ENCODE assay signal across 8 mouse cellular contexts in the genomic region with DNA sequence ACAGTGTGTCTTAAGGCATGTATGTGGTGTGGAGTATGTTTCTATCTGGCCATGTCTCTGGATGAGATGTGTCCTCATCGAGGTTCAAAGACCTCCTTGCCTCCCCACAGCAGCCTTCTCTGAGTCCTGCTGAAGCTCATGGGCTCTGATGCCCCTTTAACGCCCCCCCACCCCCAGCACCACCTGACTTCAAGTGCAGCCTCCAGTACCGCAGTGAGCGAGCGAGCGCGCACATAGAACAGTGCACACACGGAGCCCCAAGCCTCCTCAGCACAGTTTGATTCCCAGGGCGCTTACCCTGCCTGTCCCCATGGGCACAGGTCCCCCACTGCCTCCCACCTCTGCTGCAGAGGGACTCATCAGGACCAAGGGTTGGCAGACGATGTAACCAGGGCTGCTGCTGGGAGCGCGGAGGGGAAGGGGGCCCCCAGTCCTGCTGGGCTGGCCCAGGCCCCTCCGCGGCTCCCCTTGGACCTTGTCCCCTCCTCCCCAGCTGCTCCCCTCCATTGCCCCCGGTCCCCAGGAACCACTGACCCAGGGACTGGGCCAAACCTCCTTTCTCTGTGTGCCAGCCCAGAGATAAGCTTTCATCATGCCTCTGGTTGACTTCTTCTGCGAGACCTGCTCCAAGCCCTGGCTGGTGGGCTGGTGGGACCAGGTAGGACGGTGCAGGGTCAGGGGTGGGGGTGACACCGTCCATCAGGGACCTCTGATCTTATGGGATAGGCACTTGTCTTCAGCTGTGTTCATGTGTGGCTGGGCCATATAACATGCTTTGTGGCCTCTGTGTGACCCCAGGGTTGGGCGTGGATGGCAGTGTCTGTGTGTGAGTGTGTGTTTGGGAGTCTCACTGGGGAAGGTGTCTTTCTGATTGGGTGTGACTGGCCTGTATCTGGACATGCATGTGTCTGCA. TPM values are rescaled to one million over a fixed set of nuclear protein-coding genes. Genes with fewer than 3 reads are reported as not detected.
DNase-seq lines count a peak whose midpoint lies in the region; ATAC-seq and TF ChIP-seq lines count a peak whose summit lies in the region.

No protein-coding gene starts in this region.

- H3K36me3 ChIP-seq in kidney, embryonic 15.5 days: peaks cover 10% of the 10 kb centered on the region; the same call in 1 of the 2 replicates
- no peaks in the 10 kb centered on the region for H3K36me3 ChIP-seq in kidney, adult 2 months (ENCODE audit: control insufficient read depth, insufficient read depth, low read length)
- peaks cover 7% of the 10 kb centered on the region for H3K36me3 ChIP-seq in hindbrain, embryonic 16.5 days (ENCODE audit: control insufficient read depth, insufficient read depth, low read length)
- no peaks in the 10 kb centered on the region for H3K36me3 ChIP-seq in midbrain, embryonic 11.5 days (ENCODE audit: control insufficient read depth, insufficient read depth, low read length)

- DNase-seq in kidney, adult 2 months: no peak
- DNase-seq in cerebellum, postnatal 10 days: peak; percentile 80 to 83
- peak; percentile 85 for DNase-seq in midbrain, embryonic 11.5 days (ENCODE audit: low spot score, missing footprints)
- DNase-seq in lung, postnatal 10 days: no peak
- no peak for DNase-seq in gastrocnemius, postnatal 14 days

- H3K27ac ChIP-seq in kidney, embryonic 15.5 days: 0 out of 2 replicates have a peak overlapping the region, but pooled peaks have one; percentile 58
- no peak overlapping the region for H3K27ac ChIP-seq in kidney, adult 2 months (ENCODE audit: insufficient read depth, low read depth, low read length)
- peak overlapping the region; percentile 71 for H3K27ac ChIP-seq in hindbrain, embryonic 16.5 days (ENCODE audit: low read depth, low read length)
- no peak overlapping the region; the same call in 1 of the 2 replicates for H3K27ac ChIP-seq in midbrain, embryonic 11.5 days (ENCODE audit: low read depth, low read length)

- intact Hi-C loops in gastrocnemius, postnatal 14 days (cut with DNase I; ENCODE audit: low total_unique reads): no loop called here

- H3K4me1 ChIP-seq in kidney, embryonic 15.5 days: peaks cover 28% of the 10 kb centered on the region
- H3K4me1 ChIP-seq in kidney, adult 2 months (ENCODE audit: control insufficient read depth, insufficient read depth, low read length): no peaks in the 10 kb centered on the region
- H3K4me1 ChIP-seq in hindbrain, embryonic 16.5 days (ENCODE audit: control insufficient read depth, insufficient read depth, low read depth, low read length): peaks cover 7% of the 10 kb centered on the region
- H3K4me1 ChIP-seq in midbrain, embryonic 11.5 days (ENCODE audit: control insufficient read depth, insufficient read depth, low read length): peaks cover 23% of the 10 kb centered on the region

- no peak for TF ChIP-seq CTCF in kidney, adult 2 months (conservative IDR thresholded peaks at IDR 0.05; ENCODE audit: insufficient read depth, insufficient read length, low read depth, low read length)

- H3K27me3 ChIP-seq in kidney, embryonic 15.5 days: no peaks in the 10 kb centered on the region
- H3K27me3 ChIP-seq in kidney, adult 2 months (replicated peaks; ENCODE audit: control insufficient read depth, insufficient read depth, low read length): no peaks in the 10 kb centered on the region
- no peaks in the 10 kb centered on the region for H3K27me3 ChIP-seq in hindbrain, embryonic 16.5 days (replicated peaks; ENCODE audit: control insufficient read depth, insufficient read depth, low read length)
- H3K27me3 ChIP-seq in midbrain, embryonic 11.5 days (ENCODE audit: control insufficient read depth, insufficient read depth, low read length): no peaks in the 10 kb centered on the region

- peak overlapping the region; percentile 39; the same call in 1 of the 2 replicates for H3K9ac ChIP-seq in kidney, embryonic 15.5 days
- H3K9ac ChIP-seq in hindbrain, embryonic 16.5 days (ENCODE audit: low read depth, low read length): peak overlapping the region; percentile 78
- H3K9ac ChIP-seq in midbrain, embryonic 11.5 days (ENCODE audit: low read length): peak overlapping the region; percentile 40

- WGBS in kidney, embryonic 15.5 days: 37% methylated on average over 19 of the region's 19 CpGs
- WGBS in kidney, adult 2 months: 56% methylated on average over 19 of the region's 19 CpGs
- 9% methylated on average over 17 of the region's 19 CpGs for WGBS in hindbrain, embryonic 16.5 days
- 30% methylated on average over 19 of the region's 19 CpGs for WGBS in midbrain, embryonic 11.5 days

- peak; percentile 34 for ATAC-seq in kidney, embryonic 15.5 days (replicated peaks; ENCODE audit: low FRiP score)
- ATAC-seq in hindbrain, embryonic 16.5 days: peak; percentile 88
- peak; percentile 45 for ATAC-seq in midbrain, embryonic 11.5 days (ENCODE audit: low FRiP score)
- no peak for ATAC-seq in monocyte, adult 5-6 weeks (replicated peaks; ENCODE audit: insufficient number of reproducible peaks, low FRiP score, low TSS enrichment, poor library complexity, severe bottlenecking)

- peak overlapping the region; percentile 60 for H3K4me2 ChIP-seq in kidney, embryonic 15.5 days
- H3K4me2 ChIP-seq in hindbrain, embryonic 16.5 days (ENCODE audit: low read length): peak overlapping the region; percentile 76
- H3K4me2 ChIP-seq in midbrain, embryonic 11.5 days: peak overlapping the region; percentile 44

- no peaks in the 10 kb centered on the region for H3K9me3 ChIP-seq in kidney, embryonic 15.5 days (replicated peaks)
- H3K9me3 ChIP-seq in hindbrain, embryonic 16.5 days (ENCODE audit: control insufficient read depth, low read length): no peaks in the 10 kb centered on the region
- no peaks in the 10 kb centered on the region for H3K9me3 ChIP-seq in midbrain, embryonic 11.5 days (ENCODE audit: control insufficient read depth, low read length)

- TF ChIP-seq POLR2A in kidney, adult 2 months (IDR thresholded peaks at IDR 0.05; ENCODE audit: low read depth, low read length): no peak

- peak overlapping the region; percentile 41 for H3K4me3 ChIP-seq in kidney, embryonic 15.5 days (replicated peaks)
- H3K4me3 ChIP-seq in kidney, adult 2 months (ENCODE audit: insufficient read depth, low read depth, low read length): no peak overlapping the region
- H3K4me3 ChIP-seq in hindbrain, embryonic 16.5 days (ENCODE audit: low read length): peak overlapping the region; percentile 75
- peak overlapping the region; percentile 30 for H3K4me3 ChIP-seq in midbrain, embryonic 11.5 days (ENCODE audit: low read depth, low read length)

RNA-seq across cellular contexts. Expression of a gene that starts 31.3 kb away (rescaled TPM):
- polyA plus RNA-seq in kidney, embryonic 15.5 days (2015; fragmentation: Nextera tagmentation; extraction: Ambion mirVana): 12.6 and 12.7 TPM in 2 replicates
- 7.8 and 9.0 TPM in 2 replicates for polyA plus RNA-seq in kidney, adult 2 months (2012; rRNA removed)
- polyA plus RNA-seq in hindbrain, embryonic 16.5 days (2015; fragmentation: Nextera tagmentation; extraction: Ambion mirVana): 47.7 and 50.5 TPM in 2 replicates
- 5.0 and 6.5 TPM in 2 replicates for polyA plus RNA-seq in midbrain, embryonic 11.5 days (2014; fragmentation: Nextera tagmentation; extraction: Ambion mirVana)
- total RNA-seq in monocyte, adult 5-6 weeks (2017): 2.1 to 5.6 TPM (median 2.5 TPM) in 3 replicates
- 10 to 100 TPM; 26.1 to 27.1 TPM for total RNA-seq in gastrocnemius, postnatal 14 days (2021)

RNA-seq across cellular contexts. Expression of a gene that starts 42.4 kb away (rescaled TPM):
- 55.1 and 64.2 TPM in 2 replicates for polyA plus RNA-seq in kidney, embryonic 15.5 days (2015; fragmentation: Nextera tagmentation; extraction: Ambion mirVana)
- 42.8 and 52.4 TPM in 2 replicates for polyA plus RNA-seq in kidney, adult 2 months (2012; rRNA removed)
- 71.5 and 72.0 TPM in 2 replicates for polyA plus RNA-seq in hindbrain, embryonic 16.5 days (2015; fragmentation: Nextera tagmentation; extraction: Ambion mirVana)
- polyA plus RNA-seq in midbrain, embryonic 11.5 days (2014; fragmentation: Nextera tagmentation; extraction: Ambion mirVana): 20.0 and 26.3 TPM in 2 replicates
- 21.7 to 32.5 TPM (median 22.1 TPM) in 3 replicates for total RNA-seq in monocyte, adult 5-6 weeks (2017)
- 10 to 100 TPM; 53.6 to 55.2 TPM for total RNA-seq in gastrocnemius, postnatal 14 days (2021)

RNA-seq across cellular contexts. Expression of a gene that starts 47.0 kb away (rescaled TPM):
- polyA plus RNA-seq in kidney, embryonic 15.5 days (2015; fragmentation: Nextera tagmentation; extraction: Ambion mirVana): 332 and 351 TPM in 2 replicates
- polyA plus RNA-seq in kidney, adult 2 months (2012; rRNA removed): 53.1 and 72.6 TPM in 2 replicates
- polyA plus RNA-seq in hindbrain, embryonic 16.5 days (2015; fragmentation: Nextera tagmentation; extraction: Ambion mirVana): 204 and 211 TPM in 2 replicates
- 297 and 318 TPM in 2 replicates for polyA plus RNA-seq in midbrain, embryonic 11.5 days (2014; fragmentation: Nextera tagmentation; extraction: Ambion mirVana)
- total RNA-seq in monocyte, adult 5-6 weeks (2017): 174 to 287 TPM (median 193 TPM) in 3 replicates
- 100 to 1,000 TPM; 138 to 139 TPM for total RNA-seq in gastrocnemius, postnatal 14 days (2021)

RNA-seq across cellular contexts. Expression of a gene that starts 51.5 kb away (rescaled TPM):
- polyA plus RNA-seq in kidney, embryonic 15.5 days (2015; fragmentation: Nextera tagmentation; extraction: Ambion mirVana): 0.19 TPM in 1 of 2 replicates, not detected in the other
- 0.38 and 0.39 TPM in 2 replicates for polyA plus RNA-seq in kidney, adult 2 months (2012; rRNA removed)
- polyA plus RNA-seq in hindbrain, embryonic 16.5 days (2015; fragmentation: Nextera tagmentation; extraction: Ambion mirVana): 5.5 and 5.7 TPM in 2 replicates
- 0.19 and 0.21 TPM in 2 replicates for polyA plus RNA-seq in midbrain, embryonic 11.5 days (2014; fragmentation: Nextera tagmentation; extraction: Ambion mirVana)
- total RNA-seq in monocyte, adult 5-6 weeks (2017): 303 to 435 TPM (median 308 TPM) in 3 replicates
- under 1 TPM; 0.10 to 0.27 TPM for total RNA-seq in gastrocnemius, postnatal 14 days (2021)

Comparison
In these comparisons a context has a peak if more than half of its experiments do, and no peak if none do; other contexts are left out.
1. H3K27ac ChIP-seq: peak in kidney, embryonic 15.5 days (single experiment) and hindbrain, embryonic 16.5 days (single experiment); none in kidney, adult 2 months (single experiment) and midbrain, embryonic 11.5 days (single experiment).
2. DNase-seq: peak in cerebellum, postnatal 10 days (2 of 2) and midbrain, embryonic 11.5 days (single experiment); none in kidney, adult 2 months (single experiment), lung, postnatal 10 days (single experiment) and gastrocnemius, postnatal 14 days (single experiment).
3. Peak in every context shown above with its lines, with median percentiles within 50 percentile points of each other: H3K4me2 ChIP-seq and H3K9ac ChIP-seq.